Mouse (Mus musculus) forebrain, embryonic 12.5 days (tissue): ENCODE data around the gene Gm20388. TPM values are rescaled to one million over a fixed set of nuclear protein-coding genes. Genes with fewer than 3 reads are reported as not detected.
A peak's percentile ranks its signal among the peaks of the same experiment; 100 is the strongest.

Experiments used
- ATAC-seq: fragments of 200-750 bp; cut with Nextera tagmentation; 2 replicates; pipeline ENCODE4 v1.8.0; 2017; ENCODE audit warnings: moderate TSS enrichment; ENCODE audit not compliant: low FRiP score
- H3K27ac ChIP-seq: fragments of 300-500 bp; sonication (generic); 2 replicates; pipeline ENCODE4 v1.5.1; 2016; ENCODE audit warnings: mild to moderate bottlenecking
- H3K27me3 ChIP-seq: fragments of 300-500 bp; sonication (generic); 2 replicates; pipeline ENCODE4 v1.6.1; 2016; ENCODE audit warnings: mild to moderate bottlenecking
- H3K36me3 ChIP-seq: fragments of 300-500 bp; sonication (generic); replicated peaks from 2 replicates; pipeline ENCODE4 v1.6.1; 2016; ENCODE audit warnings: mild to moderate bottlenecking
- H3K4me1 ChIP-seq: fragments of 300-500 bp; sonication (generic); 2 replicates; pipeline ENCODE4 v1.6.1; 2016
- H3K4me2 ChIP-seq: fragments of 300-500 bp; sonication (generic); 2 replicates; pipeline ENCODE4 v1.6.1; 2016; ENCODE audit warnings: mild to moderate bottlenecking, moderate library complexity
- H3K4me3 ChIP-seq: fragments of 300-500 bp; sonication (generic); replicated peaks from 2 replicates; pipeline ENCODE4 v1.5.1; 2016; ENCODE audit warnings: mild to moderate bottlenecking
- H3K9ac ChIP-seq: fragments of 300-500 bp; sonication (generic); 2 replicates; pipeline ENCODE4 v1.6.1; 2016; ENCODE audit warnings: mild to moderate bottlenecking
- H3K9me3 ChIP-seq: fragments of 300-500 bp; sonication (generic); 2 replicates; pipeline ENCODE4 v1.6.1; 2016
- WGBS: fragments of 180-500 bp; shearing (Covaris S2); methylation state at CpG from one replicate; pipeline ENCODE4 v1.1.7; 2016; 5-methylcytosine and 5-hydroxymethylcytosine counted together
- polyA plus RNA-seq: library from polyadenylated mRNA; unstranded; fragments of >200 nt; fragmentation: Nextera tagmentation; extraction: Ambion mirVana; gene quantifications from 2 replicates; pipeline ENCODE4 v1.2.1, GENCODE M21; 2016

The Gm20388 gene
- polyA plus RNA-seq, 1 experiment from 2014 or later = not detected

GRCm38 (mm10) chr8:124044421-124044820, 4133.8 kb downstream of the Gm20388 start:
- no peaks in the 10 kb centered on the region for H3K9me3 ChIP-seq
- H3K27ac ChIP-seq = no peak overlapping the region
- H3K4me3 ChIP-seq = no peak overlapping the region
- no peak overlapping the region for H3K9ac ChIP-seq
- H3K27me3 ChIP-seq = no peaks in the 10 kb centered on the region
- ATAC-seq = no peak
- 94% methylated on average over 5 of the region's 5 CpGs for WGBS
- no peak overlapping the region for H3K4me2 ChIP-seq
- H3K36me3 ChIP-seq = peaks cover 66% of the 10 kb centered on the region
- H3K4me1 ChIP-seq = no peaks in the 10 kb centered on the region

- no peak overlapping the region for H3K9ac ChIP-seq
- no peaks in the 10 kb centered on the region for H3K27me3 ChIP-seq
- H3K4me1 ChIP-seq = no peaks in the 10 kb centered on the region
- no peak overlapping the region for H3K4me3 ChIP-seq
- no peak overlapping the region for H3K27ac ChIP-seq
- H3K9me3 ChIP-seq = no peaks in the 10 kb centered on the region
- ATAC-seq = no peak
- no peak overlapping the region for H3K4me2 ChIP-seq
- WGBS = 96% methylated on average over 12 of the region's 12 CpGs
- peaks cover 66% of the 10 kb centered on the region for H3K36me3 ChIP-seq
Observed at GRCm38 (mm10) chr8:124044931-124045330, 4134.3 kb downstream of the Gm20388 start.

GRCm38 (mm10) chr8:124045856-124046255, 4135.2 kb downstream of the Gm20388 start:
- Histone ChIP-seq H3K4me1 (no peaks in the 10 kb centered on the region), H3K27me3 (no peaks in the 10 kb centered on the region), H3K4me2 (no peak overlapping the region), H3K4me3 (no peak overlapping the region), H3K27ac (no peak overlapping the region), H3K9me3 (no peaks in the 10 kb centered on the region), H3K9ac (no peak overlapping the region), H3K36me3 (peaks cover 63% of the 10 kb centered on the region)
- no peak for ATAC-seq
- 90% methylated on average over 8 of the region's 8 CpGs for whole genome bisulfite sequencing

- Histone ChIP-seq H3K4me1 (no peaks in the 10 kb centered on the region), H3K9me3 (no peaks in the 10 kb centered on the region), H3K27ac (no peak overlapping the region), H3K4me3 (no peak overlapping the region), H3K4me2 (no peak overlapping the region), H3K9ac (no peak overlapping the region), H3K36me3 (peaks cover 23% of the 10 kb centered on the region), H3K27me3 (no peaks in the 10 kb centered on the region)
- 0 out of 2 replicates have a peak, but pooled peaks have one; percentile 36 for ATAC-seq
- 17% methylated on average over 3 of the region's 3 CpGs for WGBS
Observed at GRCm38 (mm10) chr8:124052110-124052509, 4141.5 kb downstream of the Gm20388 start.

GRCm38 (mm10) chr8:124052568-124052967, 4141.9 kb downstream of the Gm20388 start:
- H3K4me3 ChIP-seq = no peak overlapping the region
- no peaks in the 10 kb centered on the region for H3K27me3 ChIP-seq
- no peaks in the 10 kb centered on the region for H3K4me1 ChIP-seq
- no peak overlapping the region for H3K4me2 ChIP-seq
- H3K9me3 ChIP-seq = no peaks in the 10 kb centered on the region
- peaks cover 19% of the 10 kb centered on the region for H3K36me3 ChIP-seq
- no peak overlapping the region for H3K9ac ChIP-seq
- no peak for ATAC-seq
- 55% methylated on average over 4 of the region's 4 CpGs for WGBS
- H3K27ac ChIP-seq = no peak overlapping the region

GRCm38 (mm10) chr8:124056832-124057655, 4146.4 kb downstream of the Gm20388 start:
- Histone ChIP-seq H3K27me3 (no peaks in the 10 kb centered on the region), H3K4me1 (no peaks in the 10 kb centered on the region), H3K4me3 (no peak overlapping the region), H3K9ac (no peak overlapping the region), H3K36me3 (no peaks in the 10 kb centered on the region), H3K9me3 (no peaks in the 10 kb centered on the region), H3K4me2 (no peak overlapping the region), H3K27ac (no peak overlapping the region)
- WGBS = 82% methylated on average over 11 of the region's 11 CpGs
- ATAC-seq = no peak

- Histone ChIP-seq H3K9me3 (no peaks in the 10 kb centered on the region), H3K4me2 (no peak overlapping the region), H3K4me1 (peaks cover 19% of the 10 kb centered on the region), H3K9ac (no peak overlapping the region), H3K36me3 (no peaks in the 10 kb centered on the region), H3K27me3 (peaks cover 2% of the 10 kb centered on the region; the same call in 1 of the 2 replicates), H3K4me3 (no peak overlapping the region), H3K27ac (no peak overlapping the region)
- 78% methylated on average over 4 of the region's 4 CpGs for WGBS
- no peak for ATAC-seq
Observed at GRCm38 (mm10) chr8:124066325-124067058, 4155.9 kb downstream of the Gm20388 start.

- H3K27ac ChIP-seq = no peak overlapping the region
- no peak overlapping the region for H3K4me2 ChIP-seq
- H3K27me3 ChIP-seq = peaks cover 4% of the 10 kb centered on the region; the same call in 1 of the 2 replicates
- no peaks in the 10 kb centered on the region for H3K9me3 ChIP-seq
- peaks cover 19% of the 10 kb centered on the region for H3K4me1 ChIP-seq
- ATAC-seq = no peak
- no peaks in the 10 kb centered on the region for H3K36me3 ChIP-seq
- no peak overlapping the region for H3K4me3 ChIP-seq
- WGBS = 79% methylated on average over 4 of the region's 4 CpGs
- H3K9ac ChIP-seq = no peak overlapping the region
Observed at GRCm38 (mm10) chr8:124067059-124067750, 4156.6 kb downstream of the Gm20388 start.

GRCm38 (mm10) chr8:124070363-124071324, 4160.0 kb downstream of the Gm20388 start:
- peak; percentile 68; the same call in 1 of the 2 replicates for ATAC-seq
- WGBS = 25% methylated on average over 18 of the region's 18 CpGs
- Histone ChIP-seq H3K9ac (no peak overlapping the region), H3K4me2 (no peak overlapping the region), H3K4me3 (no peak overlapping the region), H3K9me3 (no peaks in the 10 kb centered on the region), H3K4me1 (peaks cover 19% of the 10 kb centered on the region), H3K27ac (peak overlapping the region; percentile 79), H3K36me3 (no peaks in the 10 kb centered on the region), H3K27me3 (0 out of 2 replicates have a peak, but pooled peaks cover 4% of the 10 kb centered on the region)

- Histone ChIP-seq H3K4me1 (peaks cover 19% of the 10 kb centered on the region), H3K36me3 (no peaks in the 10 kb centered on the region), H3K4me3 (no peak overlapping the region), H3K4me2 (no peak overlapping the region), H3K27ac (no peak overlapping the region), H3K27me3 (0 out of 2 replicates have a peak, but pooled peaks cover 7% of the 10 kb centered on the region), H3K9ac (no peak overlapping the region), H3K9me3 (no peaks in the 10 kb centered on the region)
- 73% methylated on average over 8 of the region's 8 CpGs for WGBS
- ATAC-seq = no peak
Observed at GRCm38 (mm10) chr8:124075977-124076376, 4165.3 kb downstream of the Gm20388 start.

- 63% methylated on average over 3 of the region's 3 CpGs for WGBS
- Histone ChIP-seq H3K27me3 (0 out of 2 replicates have a peak, but pooled peaks cover 5% of the 10 kb centered on the region), H3K27ac (no peak overlapping the region), H3K4me3 (no peak overlapping the region), H3K4me2 (no peak overlapping the region), H3K9ac (no peak overlapping the region), H3K36me3 (no peaks in the 10 kb centered on the region), H3K4me1 (peaks cover 18% of the 10 kb centered on the region; the same call in 1 of the 2 replicates), H3K9me3 (no peaks in the 10 kb centered on the region)
- ATAC-seq = no peak
Observed at GRCm38 (mm10) chr8:124076416-124076815, 4165.8 kb downstream of the Gm20388 start.
